Mouse (Mus musculus): Measurements from ENCODE around the gene Spty2d1. TPM values are rescaled to one million over a fixed set of nuclear protein-coding genes. Genes with fewer than 3 reads are reported as not detected.
A peak's percentile ranks its signal among the peaks of the same experiment; 100 is the strongest.
"Not testable (repeated sequence)": the region's sequence is repeated elsewhere in the genome, so short reads cannot be mapped to it uniquely, and the experiment has no call there.

The Spty2d1 gene
- total RNA-seq, 2 experiments from 2014 or later: 15.1 TPM

GRCm38 (mm10) chr7:46997644-46998395 lies 10.4 kb downstream of the Spty2d1 start:
- intact Hi-C loops (cut with DNase I): no loop called here
- DNase-seq (ENCODE audit: low spot score in 2 of 2): no peak

GRCm38 (mm10) chr7:46997008-46997407 lies 11.2 kb downstream of the Spty2d1 start:
- no peak for DNase-seq (ENCODE audit: low spot score in 2 of 2)
- intact Hi-C loops (cut with DNase I): no loop called here

- intact Hi-C loops (cut with DNase I): no loop called here
- no peak for DNase-seq (ENCODE audit: low spot score in 2 of 2)
Observed at GRCm38 (mm10) chr7:46995558-46995957, 12.7 kb downstream of the Spty2d1 start.

GRCm38 (mm10) chr7:46993079-46993478 lies 15.1 kb downstream of the Spty2d1 start:
- intact Hi-C loops (cut with DNase I): no loop called here
- no peak for DNase-seq (ENCODE audit: low spot score in 2 of 2)

- DNase-seq (ENCODE audit: low spot score in 2 of 2); intact Hi-C loops (cut with DNase I): not testable (repeated sequence)
Observed at GRCm38 (mm10) chr7:46989387-46989786, 18.8 kb downstream of the Spty2d1 start.

- no peak for DNase-seq (ENCODE audit: low spot score in 2 of 2)
- intact Hi-C loops (cut with DNase I): no loop called here
Observed at GRCm38 (mm10) chr7:46987073-46987472, 21.1 kb downstream of the Spty2d1 start.

GRCm38 (mm10) chr7:46986646-46987045 lies 21.6 kb downstream of the Spty2d1 start:
- DNase-seq (ENCODE audit: low spot score in 2 of 2): no peak

GRCm38 (mm10) chr7:46985718-46986505 lies 22.3 kb downstream of the Spty2d1 start:
- DNase-seq (ENCODE audit: low spot score in 2 of 2): no peak
- intact Hi-C loops (cut with DNase I): no loop called here

More at GRCm38 (mm10) chr7:46986646-46987045, 21.6 kb downstream of the Spty2d1 start:
- intact Hi-C loops (cut with DNase I): no loop called here

GRCm38 (mm10) chr7:46983280-46983679 lies 24.9 kb downstream of the Spty2d1 start, which contains the start of gene Gm9999:
Gm9999 (plus strand) TSS chr7:46983580.
- no peak for DNase-seq (ENCODE audit: low spot score in 2 of 2)
- intact Hi-C loops (cut with DNase I): no loop called here

GRCm38 (mm10) chr7:46975456-46975855 lies 32.8 kb downstream of the Spty2d1 start:
- intact Hi-C loops (cut with DNase I): no loop called here
- no peak for DNase-seq (ENCODE audit: low spot score in 2 of 2)

- DNase-seq (ENCODE audit: low spot score in 2 of 2): no peak
- intact Hi-C loops (cut with DNase I): no loop called here
Observed at GRCm38 (mm10) chr7:46974648-46975047, 33.6 kb downstream of the Spty2d1 start.

GRCm38 (mm10) chr7:46969898-46970297 lies 38.3 kb downstream of the Spty2d1 start:
- DNase-seq (ENCODE audit: low spot score in 2 of 2): no peak

GRCm38 (mm10) chr7:46964070-46964469 lies 44.1 kb downstream of the Spty2d1 start:
- no peak for DNase-seq (ENCODE audit: low spot score in 2 of 2)
- intact Hi-C loops (cut with DNase I): loop anchor here (2.0 kb wide), 1 partner anchor 51 kb away; no protein-coding TSS in a partner anchor

More at GRCm38 (mm10) chr7:46969898-46970297, 38.3 kb downstream of the Spty2d1 start:
- intact Hi-C loops (cut with DNase I): no loop called here

GRCm38 (mm10) chr7:46962806-46963618 lies 45.2 kb downstream of the Spty2d1 start:
- intact Hi-C loops (cut with DNase I): loop anchor here (1.0 kb wide), 1 partner anchor 187 kb away; no protein-coding TSS in a partner anchor
- DNase-seq (ENCODE audit: low spot score in 2 of 2): peak; percentile 46 to 64

- no peak for DNase-seq (ENCODE audit: low spot score in 2 of 2)
- intact Hi-C loops (cut with DNase I): no loop called here
Observed at GRCm38 (mm10) chr7:46962132-46962531, 46.1 kb downstream of the Spty2d1 start.

- intact Hi-C loops (cut with DNase I): no loop called here
- DNase-seq (ENCODE audit: low spot score in 2 of 2): no peak
Observed at GRCm38 (mm10) chr7:46960991-46961390, 47.2 kb downstream of the Spty2d1 start.

- no peak for DNase-seq (ENCODE audit: low spot score in 2 of 2)
- intact Hi-C loops (cut with DNase I): loop anchor here (2.0 kb wide), 1 partner anchor 50 kb away; the partner anchor contains the start of gene Spty2d1
Observed at GRCm38 (mm10) chr7:46958853-46959252, 49.4 kb downstream of the Spty2d1 start.

GRCm38 (mm10) chr7:46957831-46958691 lies 50.1 kb downstream of the Spty2d1 start, which contains the start of gene Uevld:
Uevld (minus strand) TSS chr7:46958527.
- peak; percentile 92 for DNase-seq (ENCODE audit: low spot score in 2 of 2)
- intact Hi-C loops (cut with DNase I): loop anchor here (2.0 kb wide), 1 partner anchor 51 kb away; the partner anchor contains the start of gene Spty2d1

All from left cerebral cortex, postnatal 36 days (tissue).